Mouse (Mus musculus) forebrain, embryonic 15.5 days (tissue): Measurements from ENCODE around the gene Gm20509. TPM values are rescaled to one million over a fixed set of nuclear protein-coding genes. Genes with fewer than 3 reads are reported as not detected.
"Not testable (repeated sequence)": the region's sequence is repeated elsewhere in the genome, so short reads cannot be mapped to it uniquely, and the experiment has no call there.

Experiments
- ATAC-seq: fragments of 200-750 bp; cut with Nextera tagmentation; replicated peaks from 2 replicates; pipeline ENCODE4 v1.8.0; 2017; ENCODE audit warnings: mild to moderate bottlenecking, moderate TSS enrichment, moderate library complexity
- H3K27ac ChIP-seq: fragments of 300-500 bp; sonication (generic); replicated peaks from 2 replicates; pipeline ENCODE4 v1.5.1; 2015; ENCODE audit warnings: mild to moderate bottlenecking, inconsistent platforms
- H3K27me3 ChIP-seq: fragments of 300-500 bp; sonication (generic); 2 replicates; pipeline ENCODE4 v1.6.1; 2015; ENCODE audit warnings: inconsistent platforms
- H3K36me3 ChIP-seq: fragments of 300-500 bp; sonication (generic); 2 replicates; pipeline ENCODE4 v1.6.1; 2015; ENCODE audit warnings: mild to moderate bottlenecking, inconsistent platforms
- H3K4me1 ChIP-seq: fragments of 300-500 bp; sonication (generic); 2 replicates; pipeline ENCODE4 v1.6.1; 2015; ENCODE audit warnings: inconsistent platforms
- H3K4me2 ChIP-seq: fragments of 300-500 bp; sonication (generic); replicated peaks from 2 replicates; pipeline ENCODE4 v1.6.1; 2015; ENCODE audit warnings: mild to moderate bottlenecking, inconsistent platforms
- H3K4me3 ChIP-seq: fragments of 300-500 bp; sonication (generic); 2 replicates; pipeline ENCODE4 v1.5.1; 2015; ENCODE audit warnings: mild to moderate bottlenecking, inconsistent platforms
- H3K9ac ChIP-seq: fragments of 300-500 bp; sonication (generic); replicated peaks from 2 replicates; pipeline ENCODE4 v1.6.1; 2015; ENCODE audit warnings: mild to moderate bottlenecking, inconsistent platforms
- H3K9me3 ChIP-seq: fragments of 300-500 bp; sonication (generic); 2 replicates; pipeline ENCODE4 v1.6.1; 2016; ENCODE audit warnings: inconsistent platforms
- WGBS: fragments of 180-500 bp; shearing (Covaris S2); methylation state at CpG from one replicate; pipeline ENCODE4 v1.1.7; 2015; ENCODE audit warnings: mixed read lengths; 5-methylcytosine and 5-hydroxymethylcytosine counted together
- polyA plus RNA-seq: library from polyadenylated mRNA; unstranded; fragments of >200 nt; fragmentation: Nextera tagmentation; extraction: Ambion mirVana; gene quantifications from 2 replicates; pipeline ENCODE4 v1.2.1, GENCODE M21; 2015

Gm20509 gene
- not detected in 2 replicates for polyA plus RNA-seq

DNA sequence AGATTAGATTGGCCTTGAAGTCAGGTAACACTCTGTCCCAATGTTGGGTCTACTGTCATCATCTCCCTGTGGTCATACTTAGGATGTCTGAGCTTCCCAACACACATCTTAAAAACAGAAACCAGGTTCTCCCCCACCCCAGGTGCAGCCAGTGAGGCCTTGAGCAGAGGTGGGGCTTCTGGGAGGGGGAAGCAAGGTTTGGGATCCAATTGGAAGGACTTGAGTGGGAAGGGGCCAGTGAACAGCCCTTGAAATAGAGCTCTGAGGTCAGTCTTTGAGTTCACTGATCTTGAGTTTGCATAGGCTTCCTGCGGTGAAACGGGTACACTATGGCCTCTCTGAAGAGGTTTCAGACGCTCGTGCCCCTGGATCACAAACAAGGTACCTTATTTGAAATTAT, at the start of gene Gm20509:
TSS of gene Gm20509 (plus strand) at position 290 of the 400 bp plus-strand sequence.
- no peaks in the 10 kb centered on the region for H3K36me3 ChIP-seq
- no peak within 1 kb of the TSS for H3K27ac ChIP-seq
- H3K4me3 ChIP-seq = peak within 1 kb of the TSS; percentile 39
- H3K27me3 ChIP-seq = peaks cover 46% of the 10 kb centered on the region
- H3K9me3 ChIP-seq = no peaks in the 10 kb centered on the region
- 92% methylated on average over 4 of the region's 4 CpGs for WGBS
- H3K4me2 ChIP-seq = peak within 1 kb of the TSS; percentile 71
- H3K4me1 ChIP-seq = peaks cover 9% of the 10 kb centered on the region
- ATAC-seq = no peak
- H3K9ac ChIP-seq = peak within 1 kb of the TSS; percentile 40

DNA sequence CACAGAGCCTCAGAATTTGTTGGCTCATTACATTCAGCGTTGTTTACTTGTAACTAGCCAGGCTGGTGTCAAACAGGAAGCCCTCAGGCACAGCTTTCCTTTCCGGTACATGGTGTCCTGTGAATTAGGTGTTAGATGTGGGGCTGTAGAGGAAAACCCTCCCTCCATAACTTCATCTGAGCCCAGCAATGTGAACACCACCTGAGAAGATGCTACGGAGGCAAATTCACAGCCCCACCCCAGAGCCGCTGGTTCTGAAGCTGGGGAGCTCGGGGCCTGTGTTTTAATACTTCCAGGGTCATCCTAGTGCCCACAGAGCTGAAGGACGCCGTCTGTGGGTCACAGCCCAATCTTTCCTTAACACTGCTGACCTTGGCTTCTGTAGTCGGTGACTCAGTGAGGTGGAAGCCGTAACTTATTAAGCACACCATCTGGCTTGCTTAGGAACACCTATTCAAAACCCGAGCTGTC, 46.8 kb upstream of the Gm20509 start:
- WGBS = 69% methylated on average over 10 of the region's 10 CpGs

DNA sequence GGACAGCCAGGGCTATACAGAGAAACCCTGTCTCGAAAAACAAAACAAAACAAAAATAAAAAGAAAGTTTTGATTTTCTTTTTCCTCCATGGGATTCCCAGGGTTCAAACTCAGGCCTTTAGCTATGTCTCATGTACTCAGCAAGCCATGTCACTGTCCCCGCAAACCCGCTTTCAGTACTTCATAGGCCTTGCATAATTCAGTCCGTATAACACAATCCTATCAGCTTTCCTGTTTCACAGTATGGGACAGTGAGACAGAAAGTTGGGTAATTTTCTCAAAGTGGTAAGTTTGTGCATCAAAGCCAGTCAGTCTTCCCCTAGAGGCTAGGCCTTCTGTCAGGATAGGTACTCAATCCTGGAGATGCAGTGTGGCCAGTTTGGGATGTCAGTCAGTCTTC, 43.0 kb upstream of the Gm20509 start:
- H3K4me2 ChIP-seq = no peak overlapping the region
- no peak overlapping the region for H3K4me3 ChIP-seq
- 85% methylated on average over 4 of the region's 4 CpGs for WGBS
- H3K27ac ChIP-seq = no peak overlapping the region
- no peak for ATAC-seq
- H3K9ac ChIP-seq = no peak overlapping the region
- no peaks in the 10 kb centered on the region for H3K27me3 ChIP-seq
- H3K36me3 ChIP-seq = no peaks in the 10 kb centered on the region
- H3K9me3 ChIP-seq = no peaks in the 10 kb centered on the region
- H3K4me1 ChIP-seq = peaks cover 4% of the 10 kb centered on the region; the same call in 1 of the 2 replicates

More for the DNA sequence above, 46.8 kb upstream of the Gm20509 start:
- Histone ChIP-seq H3K9ac (no peak overlapping the region), H3K27ac (no peak overlapping the region), H3K36me3 (no peaks in the 10 kb centered on the region), H3K4me3 (no peak overlapping the region), H3K4me1 (no peaks in the 10 kb centered on the region), H3K9me3 (no peaks in the 10 kb centered on the region), H3K4me2 (no peak overlapping the region), H3K27me3 (no peaks in the 10 kb centered on the region)
- ATAC-seq = no peak

DNA sequence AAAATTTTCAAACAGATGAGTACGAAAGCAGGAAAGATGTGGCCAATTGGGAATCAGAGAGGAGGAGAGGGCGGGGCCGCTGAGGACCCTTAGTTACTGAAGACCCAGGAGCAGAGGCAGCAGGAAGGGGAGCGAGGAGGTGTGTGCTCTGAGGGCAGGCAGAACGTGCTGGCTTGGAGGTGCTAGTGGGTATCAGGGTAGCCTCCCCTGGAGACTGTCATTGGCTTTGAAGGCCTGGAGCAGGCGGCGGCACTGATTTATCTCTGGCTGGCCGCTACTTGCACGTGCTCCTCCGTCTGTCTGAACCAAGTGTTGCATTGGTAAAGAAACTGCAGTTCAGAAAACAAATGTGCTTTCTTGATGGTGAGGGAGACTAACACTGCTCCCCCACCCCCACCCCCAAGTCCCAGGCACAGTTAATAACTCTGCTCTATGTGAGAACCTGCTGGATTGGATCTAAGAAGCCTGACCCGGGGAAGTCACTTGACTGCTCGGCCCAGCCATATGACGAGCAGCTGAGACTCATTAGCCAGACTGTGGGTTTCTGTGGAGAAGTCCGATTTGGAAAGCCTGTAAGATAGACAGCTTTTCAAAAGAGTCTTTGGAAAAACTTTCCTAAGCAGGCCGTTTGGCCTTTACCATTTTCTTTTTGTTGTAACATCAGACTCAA, 38.5 kb upstream of the Gm20509 start:
- Histone ChIP-seq H3K4me2 (peak overlapping the region; percentile 3; the same call in 1 of the 2 replicates), H3K9ac (no peak overlapping the region), H3K4me1 (peaks cover 7% of the 10 kb centered on the region; the same call in 1 of the 2 replicates), H3K27me3 (no peaks in the 10 kb centered on the region), H3K4me3 (no peak overlapping the region), H3K36me3 (no peaks in the 10 kb centered on the region), H3K27ac (no peak overlapping the region), H3K9me3 (no peaks in the 10 kb centered on the region)
- ATAC-seq = no peak
- 41% methylated on average over 15 of the region's 15 CpGs for WGBS

DNA sequence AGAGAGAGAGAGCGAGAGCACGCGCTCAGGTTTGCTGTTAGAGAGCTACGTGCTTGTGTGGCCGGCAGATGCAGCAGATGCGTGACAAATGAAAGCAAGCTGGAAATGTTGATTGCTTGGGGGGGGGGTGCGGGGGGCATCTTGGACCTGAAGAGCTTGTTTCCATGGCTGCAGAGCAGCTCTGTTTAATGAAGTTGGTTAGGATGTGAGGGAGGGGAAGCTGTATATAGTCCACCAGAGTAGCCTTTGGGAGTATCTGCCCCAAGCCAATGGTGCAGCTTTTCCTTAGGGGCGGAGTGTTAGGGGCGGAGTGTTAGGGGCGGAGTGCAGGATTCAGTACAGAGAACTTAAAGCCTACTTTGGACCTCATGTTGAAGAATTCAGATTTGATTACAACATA, 35.2 kb upstream of the Gm20509 start:
- Histone ChIP-seq H3K36me3 (no peaks in the 10 kb centered on the region), H3K27me3 (no peaks in the 10 kb centered on the region), H3K4me2 (no peak overlapping the region), H3K27ac (no peak overlapping the region), H3K4me3 (no peak overlapping the region), H3K9me3 (no peaks in the 10 kb centered on the region), H3K9ac (no peak overlapping the region), H3K4me1 (peaks cover 7% of the 10 kb centered on the region; the same call in 1 of the 2 replicates)
- ATAC-seq = peak; percentile 43; the same call in 1 of the 2 replicates
- 41% methylated on average over 10 of the region's 10 CpGs for WGBS

DNA sequence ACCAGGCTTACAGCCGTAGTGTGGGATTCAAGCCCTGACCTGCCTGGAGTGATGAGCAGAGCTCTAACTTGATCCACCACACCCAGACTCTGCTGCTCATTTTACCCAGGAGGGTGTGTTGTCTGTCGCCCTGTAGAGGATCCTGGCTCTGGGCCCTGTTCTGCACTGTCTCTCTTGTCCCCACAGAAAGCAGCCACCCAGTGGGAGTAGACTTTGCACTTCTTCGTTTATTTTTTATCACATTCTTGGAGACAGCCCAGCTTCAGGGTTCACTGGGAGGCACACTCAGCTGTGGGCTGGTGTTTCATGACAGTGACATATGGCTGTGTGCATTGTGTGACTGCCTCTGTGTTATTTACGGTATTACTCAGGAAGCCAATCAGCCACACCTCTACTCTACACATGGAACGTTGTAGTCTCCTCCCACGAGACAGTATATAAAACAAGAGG, 34.0 kb upstream of the Gm20509 start:
- Histone ChIP-seq H3K27ac (no peak overlapping the region), H3K4me3 (no peak overlapping the region), H3K9ac (no peak overlapping the region), H3K27me3 (no peaks in the 10 kb centered on the region), H3K4me2 (no peak overlapping the region), H3K9me3 (no peaks in the 10 kb centered on the region), H3K36me3 (no peaks in the 10 kb centered on the region), H3K4me1 (peaks cover 7% of the 10 kb centered on the region; the same call in 1 of the 2 replicates)
- WGBS = 72% methylated on average over 6 of the region's 6 CpGs
- 0 out of 2 replicates have a peak, but pooled peaks have one; percentile 26 for ATAC-seq

DNA sequence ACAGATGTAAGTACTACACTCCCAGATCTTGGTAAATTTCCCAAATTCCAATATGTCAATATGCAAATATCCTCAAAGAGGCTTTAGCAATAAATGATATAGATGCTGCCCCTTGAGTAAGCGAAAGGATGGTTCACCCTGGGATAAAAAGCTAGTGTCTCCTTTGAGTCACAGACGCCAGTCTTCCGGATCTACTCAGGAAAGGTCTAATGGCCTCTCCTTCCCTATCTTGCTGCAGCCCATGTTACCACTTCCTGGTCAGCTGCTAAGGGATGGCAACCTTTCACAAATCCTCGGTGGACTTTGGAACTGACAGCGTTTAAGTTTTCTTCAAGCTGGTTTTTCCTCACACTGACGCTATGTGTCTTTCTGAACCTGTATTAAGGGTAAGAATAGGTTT, 33.6 kb upstream of the Gm20509 start:
- Histone ChIP-seq H3K9ac (no peak overlapping the region), H3K36me3 (no peaks in the 10 kb centered on the region), H3K9me3 (no peaks in the 10 kb centered on the region), H3K27me3 (no peaks in the 10 kb centered on the region), H3K4me1 (0 out of 2 replicates have a peak, but pooled peaks cover 4% of the 10 kb centered on the region), H3K27ac (no peak overlapping the region), H3K4me2 (no peak overlapping the region), H3K4me3 (no peak overlapping the region)
- ATAC-seq = no peak
- WGBS = 91% methylated on average over 6 of the region's 6 CpGs

DNA sequence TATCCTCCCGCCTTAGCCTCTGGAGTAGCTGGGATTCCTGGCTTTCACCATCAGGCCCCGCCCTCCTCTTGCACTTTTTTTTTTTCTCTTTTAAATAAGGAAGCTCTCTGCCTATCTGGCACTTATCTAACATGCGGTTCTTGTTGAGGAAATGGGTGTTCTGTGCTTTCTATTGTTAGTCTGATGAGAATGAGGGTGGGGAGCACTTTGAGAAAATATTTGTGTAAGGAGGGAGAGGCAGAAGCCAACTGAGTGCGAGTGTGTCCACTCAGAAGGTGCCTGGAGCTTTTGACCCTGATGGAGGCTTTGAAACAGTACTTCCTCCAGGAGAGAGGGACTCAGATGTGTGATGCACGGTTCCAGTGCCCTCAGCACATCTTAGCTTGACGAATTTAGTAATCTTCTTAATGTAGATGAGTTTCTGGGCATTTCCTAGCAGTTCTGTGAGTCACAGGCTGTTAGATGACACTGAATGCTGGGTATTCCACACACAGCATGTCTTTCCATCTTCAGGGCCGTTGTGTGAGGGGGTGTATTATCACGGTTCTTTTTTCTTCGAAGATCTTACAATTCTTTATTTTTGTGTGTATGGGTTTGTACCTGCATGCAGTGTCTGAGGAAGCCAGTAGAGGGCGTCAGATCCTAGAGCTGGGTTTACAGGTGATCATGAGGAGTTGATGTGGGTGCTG, 31.2 kb upstream of the Gm20509 start:
- Histone ChIP-seq H3K36me3 (no peaks in the 10 kb centered on the region), H3K27me3 (no peaks in the 10 kb centered on the region), H3K4me3 (no peak overlapping the region), H3K4me1 (0 out of 2 replicates have a peak, but pooled peaks cover 4% of the 10 kb centered on the region), H3K9me3 (no peaks in the 10 kb centered on the region), H3K27ac (no peak overlapping the region), H3K4me2 (no peak overlapping the region), H3K9ac (no peak overlapping the region)
- WGBS = 76% methylated on average over 10 of the region's 10 CpGs
- no peak for ATAC-seq

DNA sequence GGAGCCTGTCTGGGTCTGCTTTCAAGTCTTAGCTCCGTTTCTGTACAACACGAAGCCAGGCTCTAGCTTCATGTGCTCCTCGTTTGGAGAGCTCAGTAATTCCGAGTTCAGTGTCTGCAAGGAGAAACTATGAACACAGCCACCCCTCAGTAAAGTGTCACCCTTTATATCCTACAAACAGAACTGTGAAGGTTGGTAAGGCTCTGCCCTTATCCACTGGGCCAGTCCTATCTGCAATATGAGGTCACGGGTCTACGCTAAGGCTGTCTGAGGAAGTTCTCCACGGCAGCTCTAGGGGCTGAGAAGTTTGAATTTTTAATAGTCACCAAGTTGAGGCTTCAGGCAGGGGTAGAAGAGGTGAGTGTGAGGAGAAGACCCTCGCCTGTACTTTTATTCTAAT, 29.8 kb upstream of the Gm20509 start:
- H3K9me3 ChIP-seq = no peaks in the 10 kb centered on the region
- 0 out of 2 replicates have a peak, but pooled peaks cover 4% of the 10 kb centered on the region for H3K4me1 ChIP-seq
- no peak for ATAC-seq
- no peak overlapping the region for H3K4me3 ChIP-seq
- no peaks in the 10 kb centered on the region for H3K36me3 ChIP-seq
- H3K27me3 ChIP-seq = no peaks in the 10 kb centered on the region
- no peak overlapping the region for H3K27ac ChIP-seq
- 84% methylated on average over 8 of the region's 8 CpGs for WGBS
- no peak overlapping the region for H3K9ac ChIP-seq
- H3K4me2 ChIP-seq = no peak overlapping the region

DNA sequence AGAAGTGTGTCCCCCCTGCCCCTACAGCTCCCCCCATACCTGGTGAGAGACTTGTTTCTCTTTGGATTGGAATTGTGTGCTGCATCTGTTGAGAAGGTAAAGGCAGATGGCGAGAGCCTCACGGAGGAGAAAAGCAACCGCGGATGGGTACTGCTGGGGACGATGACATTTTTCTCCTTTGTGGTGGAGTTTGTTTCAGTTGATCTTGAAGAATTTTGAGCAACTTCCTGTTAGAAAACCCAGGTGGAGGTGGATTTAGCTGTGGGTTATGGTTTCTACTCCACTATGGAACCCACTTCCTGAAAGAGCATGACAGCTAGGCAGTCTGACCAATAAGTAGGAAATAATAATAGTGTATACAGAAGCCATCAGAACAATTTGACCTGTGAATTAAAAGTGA, 29.1 kb upstream of the Gm20509 start:
- ATAC-seq = no peak
- Histone ChIP-seq H3K36me3 (no peaks in the 10 kb centered on the region), H3K4me1 (no peaks in the 10 kb centered on the region), H3K27ac (no peak overlapping the region), H3K9me3 (no peaks in the 10 kb centered on the region), H3K4me3 (no peak overlapping the region), H3K27me3 (no peaks in the 10 kb centered on the region), H3K9ac (no peak overlapping the region), H3K4me2 (no peak overlapping the region)
- WGBS = 97% methylated on average over 5 of the region's 5 CpGs

DNA sequence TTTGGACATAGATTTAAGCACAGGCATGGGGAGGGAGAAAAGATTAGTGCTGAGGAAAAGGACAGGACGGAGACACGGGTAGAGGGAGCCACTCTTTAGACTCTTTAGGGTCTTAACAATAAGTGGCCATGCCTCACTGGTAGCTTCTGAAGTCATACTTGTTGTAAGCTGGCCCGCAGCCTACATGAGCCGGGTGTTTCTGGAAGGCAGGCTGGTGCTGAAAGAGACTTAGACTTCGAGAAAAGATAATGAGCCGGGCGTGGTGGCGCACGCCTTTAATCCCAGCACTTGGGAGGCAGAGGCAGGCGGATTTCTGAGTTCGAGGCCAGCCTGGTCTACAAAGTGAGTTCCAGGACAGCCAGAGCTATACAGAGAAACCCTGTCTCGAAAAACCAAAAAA, 22.9 kb upstream of the Gm20509 start:
- H3K9ac ChIP-seq, H3K36me3 ChIP-seq, H3K27ac ChIP-seq, ATAC-seq, H3K4me2 ChIP-seq, H3K27me3 ChIP-seq, H3K4me1 ChIP-seq, H3K4me3 ChIP-seq, H3K9me3 ChIP-seq: not testable (repeated sequence)
- 81% methylated on average over 10 of the region's 12 CpGs for WGBS

DNA sequence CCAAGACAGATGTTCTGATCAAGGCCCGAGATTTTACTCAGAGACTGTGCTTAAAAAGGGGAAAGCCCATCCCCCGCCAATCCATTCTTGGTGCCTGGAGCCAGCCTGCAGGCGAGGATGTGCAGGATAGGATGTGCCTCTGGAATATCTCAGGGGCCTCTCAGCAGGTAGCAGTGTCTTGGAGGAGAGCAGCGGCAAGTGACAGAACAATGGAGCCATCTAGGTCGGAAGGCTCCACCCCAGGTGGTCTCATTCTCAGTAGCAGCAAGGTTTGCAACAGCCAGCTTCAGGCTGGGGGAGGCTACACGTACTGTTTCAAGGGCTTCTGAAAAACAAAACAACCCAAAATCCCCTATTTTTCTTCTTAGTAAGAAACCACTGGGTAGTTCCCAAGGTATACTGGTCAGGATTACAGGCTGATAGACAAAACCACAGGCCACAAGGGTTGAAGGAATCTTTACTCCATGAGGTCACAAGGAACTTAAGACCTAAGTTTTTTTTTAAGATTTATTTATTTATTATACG, 22.4 kb upstream of the Gm20509 start:
- Histone ChIP-seq H3K4me1 (no peaks in the 10 kb centered on the region), H3K27me3 (no peaks in the 10 kb centered on the region), H3K27ac (no peak overlapping the region), H3K9me3 (no peaks in the 10 kb centered on the region), H3K4me2 (no peak overlapping the region), H3K36me3 (no peaks in the 10 kb centered on the region), H3K4me3 (no peak overlapping the region), H3K9ac (no peak overlapping the region)
- no peak for ATAC-seq
- 41% methylated on average over 7 of the region's 7 CpGs for WGBS
